Mouse (Mus musculus) gastrocnemius, adult 8-10 months (tissue): ENCODE results near the gene Fgd4. TPM values are rescaled to one million over a fixed set of nuclear protein-coding genes. Genes with fewer than 3 reads are reported as not detected.

ENCODE experiments used
- total RNA-seq, 4 experiments: library from RNA; stranded (reverse); gene quantifications; 2 replicates each; pipeline ENCODE4 v1.2.4; 2022

The Fgd4 gene
- total RNA-seq, 4 experiments from 2014 or later: 21.3 to 30.5 (median 24.0) TPM

Other genes with a start within 250 kb of the Fgd4 start
- gene Dnm1l, start 241.6 kb downstream of the Fgd4 start, total RNA-seq: 10 to 100 TPM; 49.6 to 58.6 (median 55.3) TPM
- gene Olfr19, start 75.9 kb upstream of the Fgd4 start, total RNA-seq: not detected
- gene Spag6l, start 228.9 kb upstream of the Fgd4 start, total RNA-seq: not detected